Mouse (Mus musculus) G1E-ER4 (cell line): ENCODE results near the gene Grem2. TPM values are rescaled to one million over a fixed set of nuclear protein-coding genes. Genes with fewer than 3 reads are reported as not detected.

ENCODE experiments used
- GATA1 ChIP-seq: IDR thresholded peaks from one replicate; pipeline ENCODE4 v1.8.0; 2012; ENCODE audit warnings: low read length, inconsistent platforms
- polyA plus RNA-seq: library from polyadenylated mRNA; stranded (reverse); fragments of >175 nt; gene quantifications from 2 replicates; pipeline ENCODE4 v1.2.3, GENCODE M21; 2012

Grem2 gene
- polyA plus RNA-seq, 1 experiment, result not detected

DNA sequence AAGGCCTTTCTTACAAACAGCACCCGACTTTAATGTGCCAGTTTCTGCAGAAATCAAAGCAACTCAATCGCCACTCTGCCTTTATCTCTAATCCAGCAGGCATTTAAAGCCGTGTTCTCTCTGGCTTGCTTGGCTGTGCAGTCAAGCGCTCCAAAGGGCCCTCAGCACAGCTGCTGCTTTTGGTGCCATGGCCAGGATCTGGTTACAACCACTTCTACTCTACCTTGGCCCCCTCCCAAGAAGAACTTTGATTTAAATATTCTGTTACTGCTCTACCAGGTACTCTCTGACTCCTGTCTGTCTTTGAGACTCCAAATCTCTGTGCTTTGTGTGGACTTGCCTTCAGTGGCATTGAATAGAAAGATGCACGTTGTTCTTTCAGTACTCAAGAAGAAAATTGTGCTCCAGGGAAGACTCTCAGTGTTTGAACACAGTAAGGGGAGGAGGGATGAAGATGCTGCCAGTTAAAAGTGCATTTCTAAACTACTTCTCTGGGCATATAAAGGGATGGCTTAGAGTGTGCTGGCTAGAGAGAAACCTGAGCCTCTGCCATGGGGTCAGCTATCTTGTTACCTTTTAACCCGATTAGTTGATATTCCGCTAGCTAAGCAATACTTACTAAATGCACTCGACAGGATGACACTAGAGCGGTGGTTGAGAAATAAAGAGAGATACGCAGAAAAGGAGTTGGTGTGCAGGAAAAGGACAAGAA, 61.1 kb downstream of the Grem2 start:
- no peak for TF ChIP-seq GATA1

DNA sequence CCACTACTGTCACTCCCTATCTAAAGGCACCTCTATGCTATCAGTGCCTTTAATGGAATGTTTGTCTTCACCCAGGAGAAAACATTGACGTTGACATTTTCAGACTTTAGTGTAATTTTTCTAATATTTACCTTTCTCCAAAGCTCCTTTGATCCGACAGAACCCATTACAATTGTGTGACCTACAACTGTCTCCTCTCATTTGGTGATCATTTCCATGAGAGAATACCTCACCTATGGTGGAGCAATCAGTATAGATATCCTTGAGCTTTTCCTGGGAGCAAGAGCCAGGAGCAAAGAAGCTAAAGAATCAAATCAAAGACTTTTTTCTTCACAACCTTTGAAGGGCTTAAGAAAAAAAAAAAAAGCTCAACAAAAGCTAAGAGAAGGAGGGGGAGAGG, 65.4 kb downstream of the Grem2 start:
- TF ChIP-seq GATA1, result no peak

DNA sequence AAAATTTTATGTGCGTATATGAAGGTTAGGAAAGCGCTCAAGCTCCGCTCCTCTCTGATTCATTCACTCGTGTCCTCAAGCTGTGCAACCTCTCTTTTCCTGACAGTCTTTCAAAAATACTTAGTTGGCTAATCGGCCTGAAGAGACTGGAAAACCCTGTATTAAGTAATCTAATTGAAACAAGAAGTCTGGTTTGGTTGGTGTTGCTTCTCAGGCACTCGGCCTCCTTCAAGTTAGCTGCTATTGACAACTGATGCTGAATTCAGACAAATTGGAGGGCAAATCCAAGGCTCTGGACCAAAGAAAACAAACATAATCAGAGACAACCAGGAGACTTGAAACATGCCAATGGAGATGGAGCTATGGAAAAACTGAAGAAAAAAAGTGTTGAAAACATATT, 76.8 kb downstream of the Grem2 start:
- TF ChIP-seq GATA1, result no peak

DNA sequence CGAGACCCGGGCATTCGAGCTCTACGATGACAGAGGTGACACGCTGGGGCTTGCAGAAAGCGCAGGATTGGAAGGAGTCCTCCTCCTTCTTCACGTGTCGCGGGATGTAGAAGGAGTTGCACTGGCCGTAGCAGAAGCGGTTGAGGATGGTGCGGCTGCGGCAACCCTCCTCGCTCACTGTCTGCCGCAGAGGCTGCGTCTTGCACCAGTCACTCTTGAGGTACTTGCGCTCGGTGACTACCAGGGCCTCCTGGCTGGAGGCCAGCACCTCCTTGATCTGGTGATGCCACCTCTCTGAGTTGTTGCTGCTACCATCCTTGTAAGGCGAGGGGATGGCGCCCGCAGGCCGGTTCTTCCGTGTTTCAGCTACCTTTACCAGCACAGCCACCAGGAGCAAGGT, 84.8 kb downstream of the Grem2 start:
- no peak for TF ChIP-seq GATA1

DNA sequence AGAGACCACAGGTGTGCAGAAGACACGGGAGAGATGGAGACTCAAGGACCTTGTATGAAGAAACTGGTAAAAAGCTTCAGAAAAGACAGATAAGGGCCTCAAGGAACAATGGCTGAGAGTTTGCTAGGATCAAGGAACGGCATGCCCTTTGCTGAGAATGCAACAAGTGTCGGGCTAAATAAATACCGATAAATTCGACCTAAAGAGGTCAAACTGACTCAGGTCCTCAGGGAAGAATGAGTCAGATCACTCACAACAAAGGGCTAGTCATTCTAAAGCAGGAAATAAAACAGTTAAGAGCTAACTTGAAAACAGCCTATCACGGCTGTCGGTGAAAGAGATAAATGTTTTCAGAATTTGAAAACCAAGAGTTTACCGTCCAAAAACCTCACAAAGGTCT, 95.1 kb downstream of the Grem2 start:
- no peak for TF ChIP-seq GATA1

DNA sequence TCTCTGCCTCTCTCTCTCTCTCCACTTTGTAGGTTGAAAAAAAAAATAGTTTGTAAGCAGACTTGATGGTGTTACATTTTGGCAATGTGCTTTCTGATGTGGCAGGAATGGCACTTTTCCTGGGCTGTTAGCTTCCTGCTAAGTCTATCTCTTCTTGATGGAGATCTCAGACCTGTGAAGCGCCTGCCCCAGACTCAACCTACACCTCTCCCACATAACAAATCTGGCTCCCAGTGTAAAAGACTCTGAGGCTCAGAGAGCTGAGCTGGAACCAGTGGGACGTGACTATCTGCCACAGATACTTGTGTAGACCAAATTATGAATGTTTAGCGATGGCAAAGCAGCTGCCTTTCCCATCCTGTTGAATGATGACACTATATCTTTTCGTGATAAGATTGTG, 109.8 kb downstream of the Grem2 start:
- TF ChIP-seq GATA1, result no peak

DNA sequence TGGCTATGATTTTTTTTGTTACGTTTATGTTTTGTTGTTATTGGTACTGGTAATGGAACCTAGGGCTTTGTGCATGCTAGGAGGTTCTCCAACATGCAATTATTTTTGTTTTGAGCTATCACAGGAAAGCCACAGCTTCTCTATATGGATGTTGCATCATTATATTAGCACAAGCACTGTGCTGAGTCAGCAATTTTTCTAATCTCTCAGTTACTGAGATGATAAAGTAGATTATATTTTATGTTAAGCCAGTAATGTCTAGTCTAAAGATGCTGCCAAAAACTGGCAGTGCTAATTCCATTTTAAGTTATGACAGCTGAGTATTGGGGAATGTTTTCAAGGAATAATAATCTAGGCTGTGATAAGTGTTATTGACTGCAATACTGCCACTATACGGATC, 133.0 kb downstream of the Grem2 start:
- no peak for TF ChIP-seq GATA1
